Mouse (Mus musculus) ES-Bruce4 (cell line): ENCODE measurements around the gene Cnnm1.

Experiments
- CTCF ChIP-seq: IDR thresholded peaks from one replicate; pipeline ENCODE4 v1.8.1; 2011; ENCODE audit warnings: low read depth, low read length
- POLR2A ChIP-seq: IDR thresholded peaks from one replicate; pipeline ENCODE4 v1.8.1; 2011; ENCODE audit warnings: low read length; ENCODE audit not compliant: insufficient read depth

- TF ChIP-seq POLR2A (no peak), CTCF (no peak)
Measured at GRCm38 (mm10) chr19:43480512-43480911, 40.3 kb downstream of the Cnnm1 start.
